In the genomic region with DNA sequence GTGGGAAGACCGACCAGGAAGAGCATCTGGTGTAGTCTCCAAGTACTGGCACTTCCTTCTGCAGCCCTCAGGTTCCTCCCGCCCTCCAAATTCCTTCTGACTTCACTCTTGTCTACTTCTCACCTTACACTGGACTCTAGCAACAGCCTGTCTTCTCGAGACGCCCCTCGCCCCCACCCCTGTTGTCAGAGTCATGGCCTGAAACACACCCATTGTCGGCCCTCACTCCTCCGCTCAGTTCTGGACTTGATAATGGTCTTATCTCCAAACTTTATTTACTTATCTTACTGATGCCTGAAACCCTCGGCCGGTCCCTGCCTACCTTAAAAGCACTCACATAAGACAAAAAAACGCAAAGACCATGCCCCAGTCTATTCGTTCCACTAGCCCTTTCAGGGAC, we compare ENCODE assay signal across 8 mouse cellular contexts. TPM values are rescaled to one million over a fixed set of nuclear protein-coding genes. Genes with fewer than 3 reads are reported as not detected.
DNase-seq lines count a peak whose midpoint lies in the region; ATAC-seq and TF ChIP-seq lines count a peak whose summit lies in the region.

No protein-coding gene starts in this region.

- no peak for TF ChIP-seq POLR2A in lung, adult 2 months (IDR thresholded peaks at IDR 0.05; ENCODE audit: borderline replicate concordance, extremely low read depth, low read depth, low read length)

- ATAC-seq in lung, embryonic 14.5 days (ENCODE audit: insufficient read depth), result peak; percentile 11; the same call in 1 of the 2 replicates
- no peak for ATAC-seq in embryonic facial prominence, embryonic 14.5 days (ENCODE audit: low read depth)
- no peak for ATAC-seq in limb, embryonic 13.5 days (ENCODE audit: low FRiP score, low read depth)
- ATAC-seq in stomach, embryonic 15.5 days (ENCODE audit: insufficient read depth, low FRiP score, low read depth), result no peak

- H3K4me3 ChIP-seq in lung, embryonic 14.5 days (ENCODE audit: low read depth, low read length), result peak overlapping the region; percentile 70
- H3K4me3 ChIP-seq in lung, adult 2 months (replicated peaks; ENCODE audit: extremely low read depth, low read depth, low read length), result no peak overlapping the region
- H3K4me3 ChIP-seq in embryonic facial prominence, embryonic 14.5 days (ENCODE audit: low read depth, low read length), result peak overlapping the region; percentile 91
- peak overlapping the region; percentile 88 for H3K4me3 ChIP-seq in limb, embryonic 13.5 days
- H3K4me3 ChIP-seq in stomach, embryonic 15.5 days (replicated peaks), result peak overlapping the region; percentile 69

- no peak for TF ChIP-seq CTCF in lung, embryonic 14.5 days (IDR thresholded peaks at IDR 0.05; ENCODE audit: low read depth)
- TF ChIP-seq CTCF in lung, adult 2 months (IDR thresholded peaks at IDR 0.05; ENCODE audit: insufficient read depth, low read length), result no peak

- peak overlapping the region; percentile 72 for H3K4me2 ChIP-seq in lung, embryonic 14.5 days
- H3K4me2 ChIP-seq in embryonic facial prominence, embryonic 14.5 days (ENCODE audit: low read depth, low read length), result peak overlapping the region; percentile 74
- H3K4me2 ChIP-seq in limb, embryonic 13.5 days (replicated peaks), result peak overlapping the region; percentile 94
- peak overlapping the region; percentile 95 for H3K4me2 ChIP-seq in stomach, embryonic 15.5 days

- H3K27ac ChIP-seq in lung, embryonic 14.5 days (ENCODE audit: low read depth), result peak overlapping the region; percentile 98
- H3K27ac ChIP-seq in embryonic facial prominence, embryonic 14.5 days (replicated peaks; ENCODE audit: low read depth, low read length), result peak overlapping the region; percentile 98
- peak overlapping the region; percentile 97; the same call in 1 of the 2 replicates for H3K27ac ChIP-seq in limb, embryonic 13.5 days
- peak overlapping the region; percentile 90; the same call in 1 of the 2 replicates for H3K27ac ChIP-seq in stomach, embryonic 15.5 days

- H3K9ac ChIP-seq in lung, embryonic 14.5 days, result peak overlapping the region; percentile 98
- H3K9ac ChIP-seq in embryonic facial prominence, embryonic 14.5 days (ENCODE audit: low read depth, low read length), result peak overlapping the region; percentile 99
- H3K9ac ChIP-seq in limb, embryonic 13.5 days, result peak overlapping the region; percentile 100
- H3K9ac ChIP-seq in stomach, embryonic 15.5 days, result 0 out of 2 replicates have a peak overlapping the region, but pooled peaks have one; percentile 79

- 7% methylated on average over 11 of the region's 11 CpGs for WGBS in lung, embryonic 14.5 days
- 42% methylated on average over 11 of the region's 11 CpGs for WGBS in lung, adult 2 months
- WGBS in embryonic facial prominence, embryonic 14.5 days, result 10% methylated on average over 11 of the region's 11 CpGs
- WGBS in limb, embryonic 13.5 days, result 11% methylated on average over 11 of the region's 11 CpGs
- 14% methylated on average over 11 of the region's 11 CpGs for WGBS in stomach, embryonic 15.5 days

- H3K36me3 ChIP-seq in lung, embryonic 14.5 days (ENCODE audit: insufficient read depth), result no peaks in the 10 kb centered on the region
- no peaks in the 10 kb centered on the region for H3K36me3 ChIP-seq in embryonic facial prominence, embryonic 14.5 days (ENCODE audit: control insufficient read depth, insufficient read depth, low read length)
- no peaks in the 10 kb centered on the region for H3K36me3 ChIP-seq in limb, embryonic 13.5 days
- H3K36me3 ChIP-seq in stomach, embryonic 15.5 days, result no peaks in the 10 kb centered on the region

- DNase-seq in lung, embryonic 14.5 days, result peak; percentile 29
- DNase-seq in lung, adult 2 months, result no peak
- no peak for DNase-seq in embryonic facial prominence, embryonic 14.5 days (ENCODE audit: low spot score)
- no peak for DNase-seq in B cell, adult 2 months
- DNase-seq in thymus, postnatal 14 days, result no peak
- DNase-seq in ovary, postnatal 36 days (ENCODE audit: low spot score), result no peak

- H3K9me3 ChIP-seq in lung, embryonic 14.5 days (ENCODE audit: low read depth, low read length), result no peaks in the 10 kb centered on the region
- no peaks in the 10 kb centered on the region for H3K9me3 ChIP-seq in embryonic facial prominence, embryonic 14.5 days (ENCODE audit: control insufficient read depth, low read length)
- no peaks in the 10 kb centered on the region for H3K9me3 ChIP-seq in limb, embryonic 13.5 days
- H3K9me3 ChIP-seq in stomach, embryonic 15.5 days, result no peaks in the 10 kb centered on the region

- H3K27me3 ChIP-seq in lung, embryonic 14.5 days (ENCODE audit: insufficient read depth, low read length), result peaks cover 3% of the 10 kb centered on the region; the same call in 1 of the 2 replicates
- no peaks in the 10 kb centered on the region for H3K27me3 ChIP-seq in embryonic facial prominence, embryonic 14.5 days (replicated peaks; ENCODE audit: control insufficient read depth, insufficient read depth, low read length)
- H3K27me3 ChIP-seq in limb, embryonic 13.5 days, result no peaks in the 10 kb centered on the region
- no peaks in the 10 kb centered on the region for H3K27me3 ChIP-seq in stomach, embryonic 15.5 days (replicated peaks)

- H3K4me1 ChIP-seq in lung, embryonic 14.5 days (ENCODE audit: insufficient read depth), result peaks cover 17% of the 10 kb centered on the region
- peaks cover 4% of the 10 kb centered on the region for H3K4me1 ChIP-seq in lung, adult 2 months (ENCODE audit: control insufficient read depth, insufficient read depth, low read length)
- peaks cover 20% of the 10 kb centered on the region for H3K4me1 ChIP-seq in embryonic facial prominence, embryonic 14.5 days (ENCODE audit: control insufficient read depth, insufficient read depth, low read length)
- H3K4me1 ChIP-seq in limb, embryonic 13.5 days, result peaks cover 45% of the 10 kb centered on the region
- peaks cover 38% of the 10 kb centered on the region for H3K4me1 ChIP-seq in stomach, embryonic 15.5 days

RNA-seq across cellular contexts. Expression of gene Nuak1, which starts 1.4 kb away (rescaled TPM):
- polyA plus RNA-seq in lung, embryonic 14.5 days (2014; fragmentation: Nextera tagmentation; extraction: Ambion mirVana), result 1.5 and 1.8 TPM in 2 replicates
- polyA plus RNA-seq in lung, adult 2 months (2012; rRNA removed), result 19.2 and 24.3 TPM in 2 replicates
- polyA plus RNA-seq in embryonic facial prominence, embryonic 14.5 days (2014; fragmentation: Nextera tagmentation; extraction: Ambion mirVana), result 3.3 and 3.7 TPM in 2 replicates
- 3.9 and 4.0 TPM in 2 replicates for polyA plus RNA-seq in limb, embryonic 13.5 days (2015; fragmentation: Nextera tagmentation; extraction: Ambion mirVana)
- polyA plus RNA-seq in stomach, embryonic 15.5 days (2015; fragmentation: Nextera tagmentation; extraction: Ambion mirVana), result 1.0 and 1.2 TPM in 2 replicates
